Mouse (Mus musculus) kidney, embryonic 16.5 days (tissue): ENCODE data around the gene Fam129a. TPM values are rescaled to one million over a fixed set of nuclear protein-coding genes. Genes with fewer than 3 reads are reported as not detected.
A peak's percentile ranks its signal among the peaks of the same experiment; 100 is the strongest.

Experiments used
- ATAC-seq: fragments of 200-750 bp; cut with Nextera tagmentation; 2 replicates; pipeline ENCODE4 v1.8.0; 2017; ENCODE audit warnings: moderate TSS enrichment; ENCODE audit not compliant: low FRiP score, low TSS enrichment
- H3K27ac ChIP-seq: fragments of 300-500 bp; sonication (generic); 2 replicates; pipeline ENCODE4 v1.5.1; 2014; ENCODE audit warnings: low read length
- H3K27me3 ChIP-seq: fragments of 300-500 bp; sonication (generic); 2 replicates; pipeline ENCODE4 v1.6.1; 2014; ENCODE audit warnings: low read length, control low read depth, mixed read lengths; ENCODE audit not compliant: insufficient read depth
- H3K36me3 ChIP-seq: fragments of 300-500 bp; sonication (generic); 2 replicates; pipeline ENCODE4 v1.6.1; 2014; ENCODE audit warnings: low read length, control low read depth, mixed read lengths; ENCODE audit not compliant: insufficient read depth
- H3K4me1 ChIP-seq: fragments of 300-500 bp; sonication (generic); 2 replicates; pipeline ENCODE4 v1.6.1; 2014; ENCODE audit warnings: low read length, control low read depth, mixed read lengths; ENCODE audit not compliant: insufficient read depth
- H3K4me2 ChIP-seq: fragments of 300-500 bp; sonication (generic); replicated peaks from 2 replicates; pipeline ENCODE4 v1.6.1; 2014; ENCODE audit warnings: low read depth, low read length
- H3K4me3 ChIP-seq: fragments of 300-500 bp; sonication (generic); 2 replicates; pipeline ENCODE4 v1.5.1; 2014; ENCODE audit warnings: mild to moderate bottlenecking, low read length
- H3K9ac ChIP-seq: fragments of 300-500 bp; sonication (generic); replicated peaks from 2 replicates; pipeline ENCODE4 v1.6.1; 2014; ENCODE audit warnings: low read length
- H3K9me3 ChIP-seq: fragments of 300-500 bp; sonication (generic); 2 replicates; pipeline ENCODE4 v1.6.1; 2016; ENCODE audit warnings: low read length, control low read depth
- WGBS: fragments of 180-500 bp; shearing (Covaris S2); extraction: QIAGEN DNeasy Blood & Tissue Kit; methylation state at CpG from one replicate; pipeline ENCODE4 v1.1.7; 2014; 5-methylcytosine and 5-hydroxymethylcytosine counted together
- polyA plus RNA-seq: library from polyadenylated mRNA; unstranded; fragments of >200 nt; fragmentation: Nextera tagmentation; extraction: Ambion mirVana; gene quantifications from 2 replicates; pipeline ENCODE4 v1.2.1, GENCODE M21; 2015

Gene Fam129a
- polyA plus RNA-seq, 1 experiment from 2014 or later = 11.8 TPM

DNA sequence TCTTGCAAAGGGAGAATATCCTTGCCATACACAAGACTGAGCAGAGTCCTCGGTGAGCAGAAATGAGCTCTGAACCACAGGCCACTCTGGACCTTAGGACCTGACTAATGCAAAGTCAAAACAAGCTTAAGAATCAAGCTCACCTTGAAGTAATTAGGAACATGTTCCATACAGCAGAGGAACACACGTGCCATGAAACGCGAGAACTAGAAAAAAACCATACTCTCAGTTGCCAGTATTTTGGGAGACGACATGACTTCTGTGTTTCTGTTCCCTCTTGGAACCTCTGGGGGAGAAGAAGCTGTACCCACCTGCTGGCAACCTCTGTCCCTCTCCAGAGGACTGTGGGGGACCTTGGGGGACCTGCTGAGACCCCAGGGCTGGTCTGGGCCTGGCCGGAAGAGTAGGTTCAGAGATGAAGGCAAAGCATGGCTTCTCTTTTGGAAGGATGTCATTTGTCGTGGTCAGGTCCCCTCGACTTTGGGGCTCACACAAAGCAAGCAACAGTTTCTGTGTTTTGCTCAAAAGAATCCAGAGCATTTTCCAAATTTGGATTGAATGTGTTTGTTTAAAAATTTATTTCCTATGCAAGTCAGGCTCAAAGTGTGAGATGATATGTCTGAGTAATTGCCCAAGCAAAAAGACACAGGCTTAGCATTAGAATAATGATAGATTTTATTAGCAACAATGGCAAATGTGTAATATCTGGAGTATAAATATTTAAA is 12.6 kb downstream of the Fam129a start:
- no peak for ATAC-seq
- H3K4me2 ChIP-seq = no peak overlapping the region
- WGBS = 82% methylated on average over 8 of the region's 8 CpGs

DNA sequence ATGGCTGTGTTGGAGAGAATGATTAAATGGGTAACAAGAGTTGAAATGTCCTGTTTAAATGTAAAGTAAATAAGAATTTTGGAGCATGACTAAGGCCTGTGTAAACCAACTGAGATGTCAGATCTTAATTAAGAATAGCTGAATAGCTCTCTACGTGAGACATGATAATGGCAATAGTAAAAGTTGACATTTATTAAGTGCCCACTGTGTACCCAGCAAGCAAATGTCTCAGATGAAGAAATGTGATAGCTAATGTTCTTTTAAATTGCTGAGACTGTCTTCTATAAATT is 13.1 kb downstream of the Fam129a start:
- H3K27me3 ChIP-seq = no peaks in the 10 kb centered on the region
- H3K9ac ChIP-seq = no peak overlapping the region
- H3K4me3 ChIP-seq = no peak overlapping the region
- H3K4me1 ChIP-seq = no peaks in the 10 kb centered on the region
- H3K9me3 ChIP-seq = no peaks in the 10 kb centered on the region
- H3K36me3 ChIP-seq = no peaks in the 10 kb centered on the region
- no peak overlapping the region for H3K27ac ChIP-seq
- H3K4me2 ChIP-seq = no peak overlapping the region
- WGBS = 30% methylated on average over 1 of the region's 1 CpGs
- ATAC-seq = no peak

More for the DNA sequence above, 12.6 kb downstream of the Fam129a start:
- Histone ChIP-seq H3K36me3 (no peaks in the 10 kb centered on the region), H3K4me3 (no peak overlapping the region), H3K9ac (no peak overlapping the region), H3K9me3 (no peaks in the 10 kb centered on the region), H3K27ac (no peak overlapping the region), H3K27me3 (no peaks in the 10 kb centered on the region), H3K4me1 (no peaks in the 10 kb centered on the region)

DNA sequence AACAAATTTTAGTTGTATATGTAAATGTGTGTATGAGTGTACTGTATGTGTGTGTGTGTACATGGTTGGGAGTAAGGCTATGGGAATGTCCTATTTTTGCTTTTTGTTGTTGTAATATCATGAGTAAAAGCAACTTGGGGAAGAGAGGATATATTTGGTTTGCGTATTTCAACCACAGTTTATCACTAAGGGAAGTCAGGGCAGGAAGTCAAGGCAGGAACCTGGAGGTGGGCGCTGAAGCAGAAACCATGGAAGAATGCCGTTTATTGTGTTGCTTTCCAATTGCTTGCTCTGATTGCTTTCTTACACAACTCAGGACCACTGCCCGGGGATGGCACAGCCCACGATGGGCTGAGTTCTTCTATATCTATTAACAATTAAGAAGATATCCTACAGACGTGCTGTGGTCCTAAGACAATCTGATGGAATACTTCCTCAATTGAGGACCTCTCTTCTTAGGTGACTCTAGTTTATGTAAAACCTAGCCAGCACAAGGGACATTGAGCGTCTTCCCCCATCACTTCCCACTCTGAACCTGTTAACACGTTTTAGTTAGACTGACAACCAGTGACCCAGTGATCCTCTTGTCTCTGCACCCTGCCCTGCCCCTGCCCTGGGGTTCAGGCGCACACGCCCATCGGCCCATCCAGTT is 13.7 kb downstream of the Fam129a start:
- no peak overlapping the region for H3K4me2 ChIP-seq
- ATAC-seq = no peak
- no peaks in the 10 kb centered on the region for H3K27me3 ChIP-seq
- H3K9ac ChIP-seq = no peak overlapping the region
- no peak overlapping the region for H3K27ac ChIP-seq
- no peaks in the 10 kb centered on the region for H3K4me1 ChIP-seq
- H3K4me3 ChIP-seq = no peak overlapping the region
- H3K36me3 ChIP-seq = no peaks in the 10 kb centered on the region
- H3K9me3 ChIP-seq = no peaks in the 10 kb centered on the region
- WGBS = 63% methylated on average over 11 of the region's 11 CpGs

DNA sequence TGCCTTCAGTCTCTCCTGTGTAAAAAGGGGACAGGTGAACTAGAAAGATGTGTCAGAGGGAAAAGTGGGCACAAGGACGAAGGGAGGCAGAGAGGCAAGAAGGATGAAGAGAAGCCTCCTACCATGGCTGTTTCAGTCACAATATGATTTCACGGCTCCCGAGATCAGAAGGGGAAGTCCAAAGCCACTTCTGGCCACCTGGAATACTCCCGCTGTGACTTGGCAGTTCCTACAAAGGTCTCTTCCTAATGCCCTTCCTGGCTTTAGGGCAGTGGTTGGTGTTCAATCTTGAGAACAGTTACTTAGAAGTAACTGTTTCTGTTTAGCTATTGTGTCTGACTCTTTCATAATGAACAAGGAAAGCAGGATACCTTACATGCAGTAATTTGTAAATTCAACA is 14.7 kb downstream of the Fam129a start:
- no peak overlapping the region for H3K9ac ChIP-seq
- no peak overlapping the region for H3K27ac ChIP-seq
- ATAC-seq = no peak
- H3K4me1 ChIP-seq = no peaks in the 10 kb centered on the region
- no peaks in the 10 kb centered on the region for H3K36me3 ChIP-seq
- no peaks in the 10 kb centered on the region for H3K27me3 ChIP-seq
- no peak overlapping the region for H3K4me3 ChIP-seq
- no peak overlapping the region for H3K4me2 ChIP-seq
- H3K9me3 ChIP-seq = no peaks in the 10 kb centered on the region
- 72% methylated on average over 4 of the region's 4 CpGs for WGBS

DNA sequence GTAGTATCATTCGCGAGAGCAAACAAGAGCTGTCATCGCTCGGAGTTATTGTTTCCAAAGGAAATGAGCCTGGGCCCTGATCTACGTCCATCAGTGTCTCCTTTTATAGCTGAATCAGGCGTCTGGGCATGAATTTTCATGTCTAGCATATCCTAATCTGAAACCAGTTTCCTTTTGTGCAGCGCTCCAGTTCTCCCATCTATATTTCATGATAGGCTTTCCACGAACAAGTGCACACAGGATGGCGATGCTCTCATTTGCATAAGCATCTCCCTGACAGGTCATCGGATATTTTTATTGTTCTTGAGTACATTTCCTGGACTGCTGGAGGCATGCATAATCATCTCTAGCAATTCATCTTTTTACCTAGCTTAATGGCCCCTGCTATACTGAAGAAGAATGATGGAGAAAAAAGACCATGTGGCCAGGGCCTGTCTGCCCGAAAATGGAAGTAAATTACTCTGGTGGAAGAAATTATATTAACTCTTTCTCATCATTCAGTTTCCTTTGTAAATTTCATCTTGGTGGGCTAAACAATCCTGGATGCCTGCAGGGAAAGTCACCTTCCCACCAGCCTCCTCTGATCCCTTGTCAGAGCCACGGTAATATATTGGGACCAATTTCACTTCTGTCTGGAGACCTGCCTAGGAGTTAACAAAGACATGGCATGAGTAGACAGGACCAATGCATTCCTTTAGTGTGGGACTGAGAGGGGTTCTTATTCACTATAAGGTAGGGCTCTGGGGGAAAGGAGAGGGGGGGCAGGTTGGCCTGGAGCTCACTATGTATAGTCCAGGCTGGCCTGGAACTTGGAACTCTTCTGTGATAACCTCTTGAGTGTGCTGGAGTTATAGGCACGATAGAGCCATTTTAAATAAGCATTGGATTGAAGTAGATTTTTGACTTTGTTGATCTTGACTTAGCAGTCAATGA is 21.4 kb downstream of the Fam129a start:
- Histone ChIP-seq H3K4me3 (no peak overlapping the region), H3K9ac (no peak overlapping the region), H3K27ac (no peak overlapping the region), H3K36me3 (no peaks in the 10 kb centered on the region), H3K4me2 (no peak overlapping the region), H3K27me3 (no peaks in the 10 kb centered on the region), H3K9me3 (no peaks in the 10 kb centered on the region), H3K4me1 (0 out of 2 replicates have a peak, but pooled peaks cover 5% of the 10 kb centered on the region)
- no peak for ATAC-seq
- 51% methylated on average over 13 of the region's 13 CpGs for WGBS

GRCm38 (mm10) chr1:151594906-151595305 is 23.9 kb downstream of the Fam129a start:
- 82% methylated on average over 4 of the region's 4 CpGs for WGBS
- Histone ChIP-seq H3K4me2 (no peak overlapping the region), H3K9me3 (no peaks in the 10 kb centered on the region), H3K27me3 (no peaks in the 10 kb centered on the region), H3K4me3 (no peak overlapping the region), H3K4me1 (0 out of 2 replicates have a peak, but pooled peaks cover 5% of the 10 kb centered on the region), H3K9ac (no peak overlapping the region), H3K27ac (no peak overlapping the region), H3K36me3 (no peaks in the 10 kb centered on the region)
- no peak for ATAC-seq

GRCm38 (mm10) chr1:151595600-151596299 is 24.8 kb downstream of the Fam129a start:
- H3K27ac ChIP-seq = no peak overlapping the region
- 52% methylated on average over 12 of the region's 12 CpGs for WGBS
- peak; percentile 77; the same call in 1 of the 2 replicates for ATAC-seq

GRCm38 (mm10) chr1:151596562-151596961 is 25.6 kb downstream of the Fam129a start:
- H3K9ac ChIP-seq = no peak overlapping the region
- H3K4me1 ChIP-seq = peaks cover 9% of the 10 kb centered on the region; the same call in 1 of the 2 replicates
- H3K27me3 ChIP-seq = no peaks in the 10 kb centered on the region
- 53% methylated on average over 8 of the region's 8 CpGs for WGBS
- no peaks in the 10 kb centered on the region for H3K9me3 ChIP-seq
- peak; percentile 51; the same call in 1 of the 2 replicates for ATAC-seq
- H3K36me3 ChIP-seq = no peaks in the 10 kb centered on the region
- no peak overlapping the region for H3K27ac ChIP-seq
- no peak overlapping the region for H3K4me3 ChIP-seq
- H3K4me2 ChIP-seq = no peak overlapping the region

More at GRCm38 (mm10) chr1:151595600-151596299, 24.8 kb downstream of the Fam129a start:
- Histone ChIP-seq H3K9ac (no peak overlapping the region), H3K9me3 (no peaks in the 10 kb centered on the region), H3K4me1 (0 out of 2 replicates have a peak, but pooled peaks cover 5% of the 10 kb centered on the region), H3K36me3 (no peaks in the 10 kb centered on the region), H3K4me2 (no peak overlapping the region), H3K4me3 (no peak overlapping the region), H3K27me3 (no peaks in the 10 kb centered on the region)

- Histone ChIP-seq H3K36me3 (no peaks in the 10 kb centered on the region), H3K4me1 (peaks cover 4% of the 10 kb centered on the region; the same call in 1 of the 2 replicates), H3K27ac (no peak overlapping the region), H3K4me2 (no peak overlapping the region), H3K27me3 (no peaks in the 10 kb centered on the region), H3K9me3 (no peaks in the 10 kb centered on the region), H3K4me3 (no peak overlapping the region), H3K9ac (no peak overlapping the region)
- no peak for ATAC-seq
- WGBS = 77% methylated on average over 6 of the region's 6 CpGs
Measured at GRCm38 (mm10) chr1:151597677-151598297, 26.8 kb downstream of the Fam129a start.
